Mouse (Mus musculus) kidney, embryonic 16.5 days (tissue): ENCODE data around the gene Adarb1. TPM values are rescaled to one million over a fixed set of nuclear protein-coding genes. Genes with fewer than 3 reads are reported as not detected.

Source experiments
- ATAC-seq: fragments of 200-750 bp; cut with Nextera tagmentation; 2 replicates; pipeline ENCODE4 v1.8.0; 2017; ENCODE audit warnings: moderate TSS enrichment; ENCODE audit not compliant: low FRiP score, low TSS enrichment
- H3K27ac ChIP-seq: fragments of 300-500 bp; sonication (generic); 2 replicates; pipeline ENCODE4 v1.5.1; 2014; ENCODE audit warnings: low read length
- H3K27me3 ChIP-seq: fragments of 300-500 bp; sonication (generic); 2 replicates; pipeline ENCODE4 v1.6.1; 2014; ENCODE audit warnings: low read length, control low read depth, mixed read lengths; ENCODE audit not compliant: insufficient read depth
- H3K36me3 ChIP-seq: fragments of 300-500 bp; sonication (generic); 2 replicates; pipeline ENCODE4 v1.6.1; 2014; ENCODE audit warnings: low read length, control low read depth, mixed read lengths; ENCODE audit not compliant: insufficient read depth
- H3K4me1 ChIP-seq: fragments of 300-500 bp; sonication (generic); 2 replicates; pipeline ENCODE4 v1.6.1; 2014; ENCODE audit warnings: low read length, control low read depth, mixed read lengths; ENCODE audit not compliant: insufficient read depth
- H3K4me2 ChIP-seq: fragments of 300-500 bp; sonication (generic); replicated peaks from 2 replicates; pipeline ENCODE4 v1.6.1; 2014; ENCODE audit warnings: low read depth, low read length
- H3K4me3 ChIP-seq: fragments of 300-500 bp; sonication (generic); 2 replicates; pipeline ENCODE4 v1.5.1; 2014; ENCODE audit warnings: mild to moderate bottlenecking, low read length
- H3K9ac ChIP-seq: fragments of 300-500 bp; sonication (generic); replicated peaks from 2 replicates; pipeline ENCODE4 v1.6.1; 2014; ENCODE audit warnings: low read length
- H3K9me3 ChIP-seq: fragments of 300-500 bp; sonication (generic); 2 replicates; pipeline ENCODE4 v1.6.1; 2016; ENCODE audit warnings: low read length, control low read depth
- WGBS: fragments of 180-500 bp; shearing (Covaris S2); extraction: QIAGEN DNeasy Blood & Tissue Kit; methylation state at CpG from one replicate; pipeline ENCODE4 v1.1.7; 2014; 5-methylcytosine and 5-hydroxymethylcytosine counted together
- polyA plus RNA-seq: library from polyadenylated mRNA; unstranded; fragments of >200 nt; fragmentation: Nextera tagmentation; extraction: Ambion mirVana; gene quantifications from 2 replicates; pipeline ENCODE4 v1.2.1, GENCODE M21; 2015

The Adarb1 gene
- polyA plus RNA-seq, 1 experiment from 2014 or later, result 7.9 TPM

- Histone ChIP-seq H3K36me3 (no peaks in the 10 kb centered on the region), H3K27me3 (no peaks in the 10 kb centered on the region), H3K9me3 (no peaks in the 10 kb centered on the region), H3K27ac (no peak overlapping the region), H3K4me1 (no peaks in the 10 kb centered on the region), H3K4me3 (no peak overlapping the region), H3K4me2 (no peak overlapping the region), H3K9ac (no peak overlapping the region)
- no peak for ATAC-seq
Observed at GRCm38 (mm10) chr10:77341711-77342110, 76.4 kb downstream of the Adarb1 start.

DNA sequence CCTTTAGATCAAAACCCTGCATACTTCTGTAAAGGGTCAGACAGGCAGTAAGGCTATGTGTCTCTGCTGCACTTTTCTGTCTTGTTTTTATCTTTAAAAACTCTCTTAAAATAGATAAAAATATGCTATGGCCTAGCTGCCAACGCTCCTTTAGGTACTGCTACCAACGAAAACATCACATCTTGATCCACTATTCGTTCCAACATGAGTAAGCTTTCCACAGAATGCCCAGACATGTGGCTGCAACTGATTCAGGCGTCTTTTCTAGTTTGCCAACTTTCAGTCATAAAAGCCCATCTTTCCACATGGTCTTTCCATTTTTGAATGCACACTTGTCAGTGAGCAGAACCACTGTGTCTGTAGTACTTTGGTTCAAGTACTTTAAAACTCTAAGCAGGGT is 77.0 kb downstream of the Adarb1 start:
- Histone ChIP-seq H3K9ac (no peak overlapping the region), H3K36me3 (no peaks in the 10 kb centered on the region), H3K27me3 (no peaks in the 10 kb centered on the region), H3K27ac (no peak overlapping the region), H3K4me3 (no peak overlapping the region), H3K9me3 (no peaks in the 10 kb centered on the region), H3K4me2 (no peak overlapping the region), H3K4me1 (no peaks in the 10 kb centered on the region)
- no peak for ATAC-seq
- 86% methylated on average over 4 of the region's 4 CpGs for WGBS

DNA sequence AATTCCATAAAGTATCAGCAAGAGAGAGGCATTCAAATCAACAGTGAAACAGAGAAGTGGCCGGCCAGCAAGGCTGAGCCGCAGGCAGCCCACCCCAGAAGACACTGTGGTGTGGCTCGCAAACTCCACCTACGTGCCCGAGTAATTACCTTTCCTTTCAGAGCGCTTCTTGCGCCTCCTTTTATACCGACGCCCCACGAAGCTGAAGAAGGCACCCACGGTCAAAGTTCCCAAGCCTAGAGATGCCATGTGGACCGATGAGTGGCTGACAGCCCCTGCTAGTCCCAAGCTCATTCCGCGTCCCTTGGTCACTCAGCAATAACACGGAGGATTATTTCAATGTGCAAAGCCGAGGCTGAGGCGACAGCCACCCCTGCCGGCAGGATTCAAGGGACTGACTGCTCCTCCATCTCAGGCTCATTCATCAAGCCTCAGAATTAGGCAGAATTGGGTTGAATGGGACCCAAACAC is 78.2 kb downstream of the Adarb1 start:
- 14% methylated on average over 18 of the region's 18 CpGs for WGBS
- Histone ChIP-seq H3K9ac (peak overlapping the region; percentile 13), H3K9me3 (no peaks in the 10 kb centered on the region), H3K27ac (no peak overlapping the region), H3K27me3 (no peaks in the 10 kb centered on the region), H3K4me2 (peak overlapping the region; percentile 60), H3K4me1 (no peaks in the 10 kb centered on the region), H3K4me3 (peak overlapping the region; percentile 42), H3K36me3 (no peaks in the 10 kb centered on the region)
- ATAC-seq, result peak; percentile 39; the same call in 1 of the 2 replicates

DNA sequence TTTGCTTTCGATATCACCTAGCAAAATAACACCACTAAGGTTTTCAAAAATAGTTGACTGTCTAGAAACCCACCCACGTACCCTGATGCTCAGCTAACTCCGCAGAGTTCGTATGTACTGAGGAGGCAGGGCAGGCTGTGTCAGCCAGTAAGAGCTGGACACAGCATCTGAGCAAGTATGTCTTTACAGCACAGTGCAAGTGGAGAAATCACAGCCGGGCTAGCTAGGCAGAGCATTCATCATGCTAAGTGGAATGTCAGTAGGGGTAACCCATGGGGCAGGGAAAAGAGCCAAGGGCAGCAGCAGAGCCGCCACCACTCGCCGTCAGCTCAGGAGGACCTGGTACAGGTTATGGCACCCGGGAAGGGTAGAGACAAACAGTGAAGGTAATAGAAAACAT is 84.6 kb downstream of the Adarb1 start:
- no peaks in the 10 kb centered on the region for H3K36me3 ChIP-seq
- H3K27ac ChIP-seq, result peak overlapping the region; percentile 34; the same call in 1 of the 2 replicates
- H3K9me3 ChIP-seq, result no peaks in the 10 kb centered on the region
- peak; percentile 43; the same call in 1 of the 2 replicates for ATAC-seq
- peak overlapping the region; percentile 13 for H3K4me2 ChIP-seq
- H3K9ac ChIP-seq, result no peak overlapping the region
- H3K4me3 ChIP-seq, result no peak overlapping the region
- H3K4me1 ChIP-seq, result peaks cover 17% of the 10 kb centered on the region; the same call in 1 of the 2 replicates
- H3K27me3 ChIP-seq, result no peaks in the 10 kb centered on the region
- WGBS, result 27% methylated on average over 9 of the region's 9 CpGs

GRCm38 (mm10) chr10:77329446-77330094 is 88.5 kb downstream of the Adarb1 start:
- Histone ChIP-seq H3K27ac (no peak overlapping the region), H3K4me3 (no peak overlapping the region), H3K27me3 (no peaks in the 10 kb centered on the region), H3K9ac (no peak overlapping the region), H3K36me3 (no peaks in the 10 kb centered on the region), H3K9me3 (no peaks in the 10 kb centered on the region), H3K4me1 (peaks cover 17% of the 10 kb centered on the region; the same call in 1 of the 2 replicates), H3K4me2 (no peak overlapping the region)
- 35% methylated on average over 11 of the region's 11 CpGs for whole genome bisulfite sequencing
- ATAC-seq, result no peak

GRCm38 (mm10) chr10:77324716-77325115 is 93.4 kb downstream of the Adarb1 start:
- H3K36me3 ChIP-seq, result no peaks in the 10 kb centered on the region
- H3K4me3 ChIP-seq, result no peak overlapping the region
- H3K4me2 ChIP-seq, result no peak overlapping the region
- H3K4me1 ChIP-seq, result no peaks in the 10 kb centered on the region
- no peak overlapping the region for H3K27ac ChIP-seq
- no peak overlapping the region for H3K9ac ChIP-seq
- H3K9me3 ChIP-seq, result no peaks in the 10 kb centered on the region
- no peak for ATAC-seq
- 89% methylated on average over 6 of the region's 6 CpGs for WGBS
- H3K27me3 ChIP-seq, result no peaks in the 10 kb centered on the region

DNA sequence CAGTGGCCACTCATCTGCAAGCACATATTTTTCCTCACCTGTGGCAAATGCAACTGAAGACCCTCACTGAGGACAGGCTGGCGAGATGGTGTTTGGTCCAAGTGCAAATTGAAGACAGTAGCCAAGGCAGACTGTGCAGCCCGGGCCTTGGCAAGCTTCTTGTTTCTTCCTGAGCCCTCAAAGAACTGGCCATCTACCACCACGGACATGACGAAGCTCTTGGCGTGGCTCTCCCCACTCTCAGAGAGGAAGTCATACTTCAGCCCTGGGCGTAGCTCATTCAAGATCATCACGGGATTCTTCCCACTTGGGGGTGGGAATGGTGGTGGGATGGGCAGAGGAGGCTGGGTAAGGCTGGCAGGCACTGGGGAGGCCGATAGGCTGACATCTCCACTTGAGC is 96.5 kb downstream of the Adarb1 start:
- H3K9ac ChIP-seq, result no peak overlapping the region
- H3K4me3 ChIP-seq, result no peak overlapping the region
- H3K9me3 ChIP-seq, result no peaks in the 10 kb centered on the region
- no peaks in the 10 kb centered on the region for H3K27me3 ChIP-seq
- WGBS, result 87% methylated on average over 8 of the region's 8 CpGs
- ATAC-seq, result no peak
- H3K36me3 ChIP-seq, result no peaks in the 10 kb centered on the region
- no peak overlapping the region for H3K4me2 ChIP-seq
- H3K27ac ChIP-seq, result no peak overlapping the region
- no peaks in the 10 kb centered on the region for H3K4me1 ChIP-seq

GRCm38 (mm10) chr10:77321001-77321400 is 97.1 kb downstream of the Adarb1 start:
- Histone ChIP-seq H3K4me3 (no peak overlapping the region), H3K27me3 (no peaks in the 10 kb centered on the region), H3K9ac (no peak overlapping the region), H3K36me3 (no peaks in the 10 kb centered on the region), H3K27ac (no peak overlapping the region), H3K9me3 (no peaks in the 10 kb centered on the region), H3K4me2 (no peak overlapping the region), H3K4me1 (no peaks in the 10 kb centered on the region)
- 67% methylated on average over 1 of the region's 1 CpGs for WGBS
- no peak for ATAC-seq

DNA sequence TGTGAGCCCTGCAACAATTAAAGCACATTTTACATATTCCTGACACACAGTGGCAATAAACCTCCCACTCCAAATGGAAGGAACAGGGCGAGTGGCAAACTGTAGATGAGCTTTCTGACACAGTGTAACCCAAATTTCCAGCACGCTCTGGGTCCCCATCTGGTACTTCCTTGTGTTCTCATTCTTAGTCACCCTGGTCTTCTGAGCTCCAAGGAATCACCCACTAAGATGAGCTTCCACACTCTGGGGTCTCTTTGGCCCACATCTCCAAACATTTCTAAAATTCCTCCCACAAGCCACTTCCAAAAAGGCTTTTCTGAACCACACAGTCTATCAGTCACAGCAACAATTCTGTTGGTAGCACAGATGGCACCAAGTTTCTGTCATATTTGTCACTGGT is 102.4 kb downstream of the Adarb1 start:
- Histone ChIP-seq H3K4me3 (no peak overlapping the region), H3K9me3 (no peaks in the 10 kb centered on the region), H3K36me3 (no peaks in the 10 kb centered on the region), H3K9ac (no peak overlapping the region), H3K4me1 (0 out of 2 replicates have a peak, but pooled peaks cover 3% of the 10 kb centered on the region), H3K4me2 (no peak overlapping the region), H3K27ac (no peak overlapping the region), H3K27me3 (no peaks in the 10 kb centered on the region)
- 78% methylated on average over 2 of the region's 2 CpGs for WGBS
- no peak for ATAC-seq

GRCm38 (mm10) chr10:77314711-77315266 is 103.3 kb downstream of the Adarb1 start:
- H3K27ac ChIP-seq, result no peak overlapping the region
- H3K9me3 ChIP-seq, result no peaks in the 10 kb centered on the region
- 42% methylated on average over 9 of the region's 9 CpGs for WGBS
- H3K9ac ChIP-seq, result no peak overlapping the region
- 0 out of 2 replicates have a peak, but pooled peaks cover 3% of the 10 kb centered on the region for H3K4me1 ChIP-seq
- no peaks in the 10 kb centered on the region for H3K27me3 ChIP-seq
- H3K4me2 ChIP-seq, result no peak overlapping the region
- no peak overlapping the region for H3K4me3 ChIP-seq
- H3K36me3 ChIP-seq, result no peaks in the 10 kb centered on the region
- no peak for ATAC-seq
